Mouse (Mus musculus) G1E (cell line): ENCODE data around the gene Myh6.

ENCODE experiments used
- CTCF ChIP-seq: IDR thresholded peaks from 2 replicates; pipeline ENCODE4 v1.5.1; 2012; ENCODE audit warnings: low read depth, low read length, inconsistent platforms, mixed read lengths
- GATA1 ChIP-seq: IDR thresholded peaks from 2 replicates; pipeline ENCODE4 v1.6.1; 2012; ENCODE audit warnings: borderline replicate concordance, low read length, inconsistent platforms, mixed read lengths

DNA sequence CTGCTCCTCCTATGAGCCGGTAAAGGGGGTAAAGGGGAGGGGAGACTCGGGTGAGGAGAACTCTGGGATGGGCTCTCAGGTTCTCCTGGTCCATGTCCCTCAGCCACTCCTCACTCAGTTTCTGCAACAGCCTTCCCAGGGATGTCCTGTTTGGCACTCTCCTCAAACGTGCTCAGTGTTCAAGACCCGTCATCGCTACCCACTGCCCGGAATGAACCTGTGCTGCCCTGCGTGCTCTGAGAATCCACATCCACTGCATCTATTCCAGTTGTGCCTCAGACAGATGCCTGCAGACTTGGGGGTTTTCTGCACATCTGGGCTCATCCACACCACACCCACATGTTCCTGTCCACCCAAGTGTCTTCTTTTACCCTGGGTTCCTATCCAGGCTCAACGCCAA, 24.2 kb downstream of the Myh6 start:
- TF ChIP-seq CTCF (no peak), GATA1 (no peak)
